Mouse (Mus musculus) kidney, postnatal 4 days (tissue): ENCODE data around the gene Slamf9.

Experiments
- DNase-seq, 2 experiments: peaks; one replicate each; pipeline ENCODE4 v3.0.0; 2021; ENCODE audit warnings: mixed read lengths in 2 of 2

The Slamf9 gene

GRCm38 (mm10) chr1:172490261-172490661 is 15.1 kb downstream of the Slamf9 start:
- DNase-seq: peak; percentile 94 to 97

- DNase-seq: no peak
Observed at GRCm38 (mm10) chr1:172492047-172492446, 16.9 kb downstream of the Slamf9 start.

GRCm38 (mm10) chr1:172493516-172493915 is 18.4 kb downstream of the Slamf9 start:
- DNase-seq: no peak

- no peak for DNase-seq
Observed at GRCm38 (mm10) chr1:172496030-172496429, 20.9 kb downstream of the Slamf9 start.

GRCm38 (mm10) chr1:172497428-172497827 is 22.3 kb downstream of the Slamf9 start:
- no peak for DNase-seq

- DNase-seq: peak; percentile 92 to 95
Observed at GRCm38 (mm10) chr1:172499765-172500441, 24.7 kb downstream of the Slamf9 start, which contains the start of gene Tagln2. Gene Tagln2, plus strand, starts transcription at chr1:172500047.

- peak; percentile 75 to 86 for DNase-seq
Observed at GRCm38 (mm10) chr1:172500451-172501370, 25.6 kb downstream of the Slamf9 start.

- DNase-seq: peak; percentile 74 to 83
Observed at GRCm38 (mm10) chr1:172501371-172502144, 26.4 kb downstream of the Slamf9 start.

- peak; percentile 69 to 80 for DNase-seq
Observed at GRCm38 (mm10) chr1:172502145-172503110, 27.3 kb downstream of the Slamf9 start.

- DNase-seq: peak; percentile 76 to 84
Observed at GRCm38 (mm10) chr1:172503111-172503997, 28.2 kb downstream of the Slamf9 start.

GRCm38 (mm10) chr1:172504756-172505155 is 29.6 kb downstream of the Slamf9 start:
- no peak for DNase-seq

- DNase-seq: no peak
Observed at GRCm38 (mm10) chr1:172507001-172507400, 31.8 kb downstream of the Slamf9 start.

GRCm38 (mm10) chr1:172507701-172508100 is 32.5 kb downstream of the Slamf9 start:
- DNase-seq: no peak

- no peak for DNase-seq
Observed at GRCm38 (mm10) chr1:172508172-172508571, 33.0 kb downstream of the Slamf9 start.

GRCm38 (mm10) chr1:172509235-172509634 is 34.1 kb downstream of the Slamf9 start:
- no peak for DNase-seq

GRCm38 (mm10) chr1:172509983-172510382 is 34.8 kb downstream of the Slamf9 start:
- DNase-seq: no peak

GRCm38 (mm10) chr1:172510421-172510972 is 35.3 kb downstream of the Slamf9 start:
- DNase-seq: peak; percentile 55 to 73

GRCm38 (mm10) chr1:172512962-172513361 is 37.8 kb downstream of the Slamf9 start:
- peak; percentile 77 to 86 for DNase-seq

GRCm38 (mm10) chr1:172513525-172514212 is 38.5 kb downstream of the Slamf9 start:
- peak; percentile 42 to 62 for DNase-seq

- DNase-seq: no peak
Observed at GRCm38 (mm10) chr1:172514213-172514529, 39.0 kb downstream of the Slamf9 start.
